Mouse (Mus musculus) CH12.LX (cell line): ENCODE data around the gene Gli3.

Experiments
- CHD1 ChIP-seq: IDR thresholded peaks from 2 replicates; pipeline ENCODE4 v1.6.1; 2012; ENCODE audit warnings: low read depth, low read length, improper control_type of control experiment, inconsistent platforms
- CTCF ChIP-seq, 2 experiments: IDR thresholded peaks in 1 of 2; conservative IDR thresholded peaks in 1 of 2; 2 replicates each; pipeline ENCODE4 v1.5.1; 2011 to 2012; ENCODE audit warnings: low read depth in 2 of 2, low read length in 2 of 2, improper control_type of control experiment in 1 of 2, inconsistent platforms in 1 of 2, mild to moderate bottlenecking in 1 of 2, moderate library complexity in 1 of 2
- E2F4 ChIP-seq: IDR thresholded peaks from 2 replicates; pipeline ENCODE4 v1.6.1; 2011; ENCODE audit warnings: low read depth, low read length, improper control_type of control experiment; ENCODE audit not compliant: insufficient replicate concordance
- EP300 ChIP-seq: IDR thresholded peaks from 2 replicates; pipeline ENCODE4 v1.6.1; 2011; ENCODE audit warnings: low read length, improper control_type of control experiment
- MYC ChIP-seq: IDR thresholded peaks from 2 replicates; pipeline ENCODE4 v1.6.1; 2011; ENCODE audit warnings: low read depth, mild to moderate bottlenecking, improper control_type of control experiment, low read length
- NRF1 ChIP-seq: IDR thresholded peaks from 2 replicates; pipeline ENCODE4 v1.6.1; 2014; ENCODE audit warnings: low read depth, mild to moderate bottlenecking, inconsistent platforms, low read length, improper control_type of control experiment, moderate library complexity
- POLR2A ChIP-seq: IDR thresholded peaks from 2 replicates; pipeline ENCODE4 v1.6.1; 2011; ENCODE audit warnings: low read depth, mild to moderate bottlenecking, improper control_type of control experiment, low read length
- RCOR1 ChIP-seq: conservative IDR thresholded peaks from 2 replicates; pipeline ENCODE4 v1.6.1; 2012; ENCODE audit warnings: low read depth, mild to moderate bottlenecking, inconsistent platforms, low read length, improper control_type of control experiment
- ZMIZ1 ChIP-seq: IDR thresholded peaks from 2 replicates; pipeline ENCODE4 v1.6.1; 2012; ENCODE audit warnings: low read depth, mild to moderate bottlenecking, inconsistent platforms, low read length, improper control_type of control experiment

DNA sequence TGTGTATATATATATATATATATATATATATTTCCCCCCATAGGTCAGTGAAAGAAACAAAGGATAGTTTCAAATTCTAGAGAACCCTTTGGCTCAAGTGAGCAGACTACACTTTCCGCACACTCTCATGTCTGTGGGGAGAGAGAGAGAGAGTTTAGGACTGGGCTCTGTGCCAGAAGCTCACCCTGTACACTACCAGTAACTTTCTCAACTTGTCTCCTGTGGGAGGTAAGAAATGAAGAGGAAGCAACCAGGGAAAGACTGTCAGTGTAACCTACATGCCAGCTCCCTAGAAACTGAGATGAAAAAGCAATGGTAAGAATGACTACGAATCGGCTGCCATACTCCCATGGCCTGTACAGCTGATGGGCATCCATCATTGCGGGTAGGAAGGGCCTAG lies 235.2 kb downstream of the Gli3 start:
- no peak for TF ChIP-seq CTCF (conservative IDR thresholded peaks at IDR 0.05 in 1 of 2, IDR thresholded peaks at IDR 0.05 in 1 of 2; ENCODE audit: low read depth in 2 of 2, low read length in 2 of 2)
- no peak for TF ChIP-seq NRF1
- no peak for TF ChIP-seq CHD1
- no peak for TF ChIP-seq EP300
- TF ChIP-seq POLR2A, result no peak
- no peak for TF ChIP-seq RCOR1
- TF ChIP-seq E2F4, result no peak
- TF ChIP-seq ZMIZ1, result no peak
- TF ChIP-seq MYC, result no peak
